Mouse (Mus musculus) thymus, adult 2 months (tissue): ENCODE results near the gene Olfr735. TPM values are rescaled to one million over a fixed set of nuclear protein-coding genes. Genes with fewer than 3 reads are reported as not detected.

Experiments used
- DNase-seq: peaks from one replicate; pipeline ENCODE4 v3.0.0; 2021
- H3K27ac ChIP-seq: fragments of 200-500 bp; 2 replicates; pipeline ENCODE4 v1.5.1; 2012; ENCODE audit warnings: low read length, control low read depth; ENCODE audit not compliant: control insufficient read depth, insufficient read depth
- H3K27me3 ChIP-seq: fragments of 200-500 bp; 2 replicates; pipeline ENCODE4 v1.6.1; 2012; ENCODE audit warnings: mild to moderate bottlenecking, low read length, moderate library complexity, mixed read lengths; ENCODE audit not compliant: control insufficient read depth, insufficient read depth
- H3K36me3 ChIP-seq: fragments of 200-500 bp; 2 replicates; pipeline ENCODE4 v1.6.1; 2012; ENCODE audit warnings: mild to moderate bottlenecking, low read length, moderate library complexity; ENCODE audit not compliant: control insufficient read depth, insufficient read depth
- H3K4me1 ChIP-seq: fragments of 200-500 bp; replicated peaks from 2 replicates; pipeline ENCODE4 v1.6.1; 2012; ENCODE audit warnings: low read length; ENCODE audit not compliant: control insufficient read depth, insufficient read depth
- H3K4me3 ChIP-seq: fragments of 200-500 bp; 2 replicates; pipeline ENCODE4 v1.5.1; 2012; ENCODE audit warnings: mild to moderate bottlenecking, low read length, control low read depth, moderate library complexity; ENCODE audit not compliant: control insufficient read depth, insufficient read depth
- CTCF ChIP-seq: fragments of 200-500 bp; IDR thresholded peaks from 2 replicates; pipeline ENCODE4 v1.5.1; 2012; ENCODE audit warnings: mild to moderate bottlenecking, control low read depth, low read length, moderate library complexity, borderline replicate concordance; ENCODE audit not compliant: control insufficient read depth, poor library complexity, insufficient read depth; ENCODE audit errors: extremely low read depth
- POLR2A ChIP-seq: fragments of 200-500 bp; IDR thresholded peaks from 2 replicates; pipeline ENCODE4 v1.6.1; 2012; ENCODE audit warnings: mild to moderate bottlenecking, low read length, control low read depth, moderate library complexity; ENCODE audit not compliant: control insufficient read depth, poor library complexity, insufficient read depth; ENCODE audit errors: extremely low read depth
- WGBS: fragments of 180-500 bp; shearing (Covaris S2); methylation state at CpG from one replicate; pipeline ENCODE4 v1.1.7; 2018; 5-methylcytosine and 5-hydroxymethylcytosine counted together
- polyA plus RNA-seq: library from polyadenylated mRNA; depleted of rRNA; stranded (reverse); fragments of >200 nt; gene quantifications from 2 replicates; pipeline ENCODE4 v1.2.3, GENCODE M21; 2012; rRNA removed

Gene Olfr735
- polyA plus RNA-seq, 1 experiment = not detected

GRCm38 (mm10) chr14:50326661-50327060 is 22.0 kb downstream of the Olfr735 start, which contains the start of gene Olfr734:
TSS of gene Olfr734 (minus strand) at chr14:50326761.
- no peak within 1 kb of the TSS for H3K4me3 ChIP-seq
- no peaks in the 10 kb centered on the region for H3K4me1 ChIP-seq
- H3K27me3 ChIP-seq = no peaks in the 10 kb centered on the region
- DNase-seq = no peak
- no peak within 1 kb of the TSS for H3K27ac ChIP-seq
- no peaks in the 10 kb centered on the region for H3K36me3 ChIP-seq
- TF ChIP-seq CTCF = no peak
- no peak for TF ChIP-seq POLR2A
- WGBS = 76% methylated on average over 1 of the region's 1 CpGs

- DNase-seq = no peak
Measured at GRCm38 (mm10) chr14:50301422-50301821, 47.2 kb downstream of the Olfr735 start, which contains the start of gene Olfr733. TSS of gene Olfr733 (minus strand) at chr14:50301522.

More at GRCm38 (mm10) chr14:50301422-50301821, 47.2 kb downstream of the Olfr735 start, which contains the start of gene Olfr733:
- no peak within 1 kb of the TSS for H3K4me3 ChIP-seq
- H3K4me1 ChIP-seq = no peaks in the 10 kb centered on the region
- no peak within 1 kb of the TSS for H3K27ac ChIP-seq
- H3K27me3 ChIP-seq = no peaks in the 10 kb centered on the region
- H3K36me3 ChIP-seq = no peaks in the 10 kb centered on the region
- no peak for TF ChIP-seq CTCF
- no peak for TF ChIP-seq POLR2A

Other genes with a start within 250 kb of the Olfr735 start
- not detected in 2 replicates for gene Olfr727, start 225.7 kb downstream of the Olfr735 start, polyA plus RNA-seq
- gene Olfr728, start 206.2 kb downstream of the Olfr735 start, polyA plus RNA-seq = not detected in 2 replicates
- not detected in 2 replicates for gene Olfr729, start 196.0 kb downstream of the Olfr735 start, polyA plus RNA-seq
- not detected in 2 replicates for gene Olfr730, start 160.7 kb downstream of the Olfr735 start, polyA plus RNA-seq
- not detected in 2 replicates for gene Olfr731, start 107.0 kb downstream of the Olfr735 start, polyA plus RNA-seq
- gene Olfr732, start 64.7 kb downstream of the Olfr735 start, polyA plus RNA-seq = not detected in 2 replicates
- not detected in 2 replicates for gene Olfr733, start 47.4 kb downstream of the Olfr735 start, polyA plus RNA-seq
- not detected in 2 replicates for gene Olfr734, start 22.1 kb downstream of the Olfr735 start, polyA plus RNA-seq
- 1.5 and 2.4 TPM in 2 replicates for gene Tlr11, start 9.0 kb upstream of the Olfr735 start, polyA plus RNA-seq
- gene Olfr736, start 32.3 kb upstream of the Olfr735 start, polyA plus RNA-seq = not detected in 2 replicates
- gene Olfr738, start 58.7 kb upstream of the Olfr735 start, polyA plus RNA-seq = not detected in 2 replicates
- not detected in 2 replicates for gene Olfr739, start 69.8 kb upstream of the Olfr735 start, polyA plus RNA-seq
- gene Olfr740, start 96.7 kb upstream of the Olfr735 start, polyA plus RNA-seq = not detected in 2 replicates
- not detected in 2 replicates for gene Olfr741, start 123.9 kb upstream of the Olfr735 start, polyA plus RNA-seq
- gene Olfr742, start 154.7 kb upstream of the Olfr735 start, polyA plus RNA-seq = not detected in 2 replicates
- gene Olfr743, start 173.0 kb upstream of the Olfr735 start, polyA plus RNA-seq = not detected in 2 replicates